Mouse (Mus musculus) G1E-ER4 (cell line): Measurements from ENCODE around the gene Prune2. TPM values are rescaled to one million over a fixed set of nuclear protein-coding genes. Genes with fewer than 3 reads are reported as not detected.

Experiments used
- GATA1 ChIP-seq: IDR thresholded peaks from one replicate; pipeline ENCODE4 v1.8.0; 2012; ENCODE audit warnings: low read length, inconsistent platforms
- polyA plus RNA-seq: library from polyadenylated mRNA; stranded (reverse); fragments of >175 nt; gene quantifications from 2 replicates; pipeline ENCODE4 v1.2.3, GENCODE M21; 2012

The Prune2 gene
- polyA plus RNA-seq, 1 experiment, result not detected

DNA sequence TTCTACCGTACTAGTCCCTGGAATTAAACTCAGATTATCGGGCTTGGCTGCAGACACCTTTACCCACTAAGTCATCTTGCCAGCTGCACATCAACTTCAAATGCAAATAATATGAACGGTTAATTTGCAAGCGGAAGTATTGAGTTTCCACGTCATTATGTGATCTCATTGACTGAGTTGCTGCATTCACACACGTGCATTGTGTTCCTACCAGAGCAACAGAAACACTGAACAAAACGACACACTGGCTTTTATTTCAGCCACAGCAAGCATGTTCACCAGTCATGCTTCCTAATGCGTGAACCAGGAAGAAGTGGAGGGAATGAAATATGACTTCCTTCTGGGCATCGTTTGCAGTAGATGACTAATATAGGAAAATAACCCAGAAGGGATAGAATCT is 293.8 kb downstream of the Prune2 start:
- no peak for TF ChIP-seq GATA1

DNA sequence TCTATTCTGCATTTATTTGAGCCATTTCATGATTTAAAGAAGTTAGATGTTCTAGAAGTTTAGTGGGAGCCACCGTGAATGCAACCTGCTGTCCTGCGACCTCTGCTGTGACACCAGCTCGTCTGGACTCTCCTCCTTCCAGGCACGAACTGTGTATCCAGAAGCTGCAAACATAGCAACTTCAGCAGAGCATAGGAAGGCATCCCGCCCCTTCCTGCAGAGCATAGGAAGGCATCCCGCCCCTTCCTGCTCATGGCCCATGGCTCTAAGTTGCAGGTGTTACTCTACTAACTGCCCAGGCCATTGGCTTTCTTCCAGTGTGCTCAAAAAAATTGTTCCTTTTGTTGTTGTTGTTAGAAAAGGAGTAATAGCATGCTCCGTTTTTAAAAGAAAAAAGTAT is 294.9 kb downstream of the Prune2 start:
- no peak for TF ChIP-seq GATA1

GRCm38 (mm10) chr19:17251453-17251852 is 295.5 kb downstream of the Prune2 start:
- TF ChIP-seq GATA1, result no peak

DNA sequence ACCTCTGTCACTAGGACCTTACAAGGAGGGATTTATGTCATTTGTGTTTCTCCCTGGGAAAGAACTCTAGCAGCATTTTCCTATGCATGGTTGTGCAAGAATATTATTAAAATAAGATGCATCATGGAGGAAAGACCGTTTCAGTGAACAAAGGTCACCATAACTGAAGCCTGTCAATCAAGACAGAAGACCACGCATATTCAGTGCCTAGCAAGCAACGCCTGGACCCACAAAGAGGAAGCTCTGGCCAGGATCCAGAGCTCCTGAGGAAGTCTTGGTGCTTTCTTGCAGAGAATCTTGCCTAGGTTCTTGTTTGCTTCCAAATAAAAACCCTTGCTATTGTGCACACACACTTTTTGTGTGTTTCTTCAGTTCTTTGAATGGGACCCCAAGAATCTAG is 296.9 kb downstream of the Prune2 start:
- no peak for TF ChIP-seq GATA1

DNA sequence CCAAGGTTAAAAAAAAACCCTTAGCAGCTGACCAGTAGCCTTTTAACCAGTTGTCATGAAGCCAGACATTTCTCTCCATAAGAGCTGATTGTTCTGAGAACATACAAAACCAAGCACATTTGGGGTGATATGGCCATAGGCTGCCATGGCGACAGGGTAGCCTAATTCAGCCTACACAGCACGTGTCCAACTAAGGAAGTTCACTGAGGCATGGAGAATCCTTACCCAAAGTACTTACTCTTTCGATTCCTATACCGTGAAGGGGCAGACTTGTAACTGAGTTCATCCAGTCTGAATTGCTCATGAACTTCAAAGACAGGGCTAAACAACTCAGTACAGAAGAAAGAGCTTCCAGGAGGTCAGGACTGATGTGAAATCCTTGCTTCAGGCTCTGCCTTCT is 299.6 kb downstream of the Prune2 start:
- no peak for TF ChIP-seq GATA1

GRCm38 (mm10) chr19:17256388-17256787 is 300.5 kb downstream of the Prune2 start:
- no peak for TF ChIP-seq GATA1

DNA sequence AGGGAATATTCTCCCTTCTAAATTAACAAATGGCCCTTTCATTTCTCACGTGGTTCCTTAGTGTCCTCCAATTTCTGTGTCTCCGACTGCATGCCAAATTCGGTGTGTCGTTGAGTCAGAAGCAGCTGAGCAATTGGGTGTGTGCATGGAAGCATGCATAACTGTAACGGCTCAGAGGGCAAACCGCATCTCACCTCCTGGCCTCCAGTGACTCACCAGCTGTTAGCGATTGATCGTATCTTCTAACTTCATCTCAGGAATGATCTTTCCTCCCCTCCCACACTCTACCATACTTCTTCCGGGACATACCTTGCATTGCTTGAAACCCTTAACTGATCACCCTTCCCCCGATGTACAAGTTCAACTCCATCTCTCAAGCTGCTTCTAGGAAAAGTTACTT is 300.9 kb downstream of the Prune2 start:
- no peak for TF ChIP-seq GATA1

- TF ChIP-seq GATA1, result no peak
Observed at GRCm38 (mm10) chr19:17263181-17263580, 307.3 kb downstream of the Prune2 start.

DNA sequence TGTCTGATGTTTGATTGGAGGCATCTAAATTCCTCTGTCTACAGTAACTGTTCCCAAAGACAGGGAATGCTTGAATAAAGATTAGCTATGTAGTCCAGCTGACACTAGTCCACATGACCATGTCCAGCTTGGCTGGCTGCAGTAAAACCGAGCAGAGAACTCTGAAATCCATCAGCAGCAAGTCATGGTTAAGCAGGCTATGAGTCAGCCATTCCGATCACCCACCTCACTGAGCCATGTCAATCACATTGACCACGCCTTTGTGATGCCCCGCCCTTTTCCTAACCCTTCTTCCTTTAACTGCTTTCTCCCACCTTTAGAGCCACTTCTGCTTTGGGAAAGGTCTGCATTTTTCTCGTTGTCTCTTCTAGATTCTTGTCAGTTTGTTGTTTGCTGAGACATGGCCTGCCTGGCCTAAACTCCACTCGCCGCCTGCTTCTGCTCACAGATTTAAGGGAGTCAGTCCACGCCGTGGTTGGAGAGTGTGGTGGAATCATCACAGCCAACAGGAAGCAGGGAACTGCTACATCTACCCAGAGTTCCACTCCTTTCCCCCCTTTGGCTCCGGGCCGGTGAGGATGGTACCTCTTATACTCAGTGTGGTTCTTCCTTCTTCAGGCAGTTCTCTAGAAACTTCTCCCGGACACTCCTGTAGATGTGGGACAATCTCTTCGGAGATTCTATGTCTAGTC is 307.9 kb downstream of the Prune2 start:
- TF ChIP-seq GATA1, result no peak

- TF ChIP-seq GATA1, result no peak
Observed at GRCm38 (mm10) chr19:17264481-17265196, 308.7 kb downstream of the Prune2 start.

DNA sequence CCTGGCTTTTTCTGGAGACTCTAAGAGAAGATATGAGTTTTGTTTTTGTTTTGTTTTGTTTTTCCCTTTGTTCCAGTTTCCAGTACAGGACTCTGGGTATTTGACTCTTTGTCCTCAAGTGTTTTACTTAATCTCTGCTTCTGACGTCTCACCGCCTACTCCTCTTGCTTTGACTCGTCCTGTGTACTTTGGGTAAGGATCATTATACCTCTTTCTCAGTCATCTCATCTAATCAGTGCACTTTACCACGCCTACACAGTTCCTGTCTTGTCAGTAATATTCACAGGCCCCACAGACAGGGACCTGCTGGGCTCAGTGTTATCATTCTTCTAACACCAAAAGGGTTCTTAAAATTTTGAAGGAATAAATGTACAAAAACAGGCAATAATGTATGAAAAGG is 312.8 kb downstream of the Prune2 start:
- TF ChIP-seq GATA1, result no peak

GRCm38 (mm10) chr19:17271179-17271622 is 315.3 kb downstream of the Prune2 start:
- TF ChIP-seq GATA1, result no peak

GRCm38 (mm10) chr19:17272988-17273387 is 317.1 kb downstream of the Prune2 start:
- no peak for TF ChIP-seq GATA1

Other genes with a start within 250 kb of the Prune2 start
- gene Vps13a, start 175.2 kb upstream of the Prune2 start, polyA plus RNA-seq, result 4.2 and 7.6 TPM in 2 replicates
- not detected in 2 replicates for gene Foxb2, start 82.3 kb upstream of the Prune2 start, polyA plus RNA-seq